Mouse (Mus musculus) lung, adult 2 months (tissue): ENCODE data around the gene Il18bp.

Experiments used
- CTCF ChIP-seq: fragments of 200-500 bp; IDR thresholded peaks from 2 replicates; pipeline ENCODE4 v1.5.1; 2011; ENCODE audit warnings: mild to moderate bottlenecking, low read length, control low read depth; ENCODE audit not compliant: insufficient read depth
- POLR2A ChIP-seq: fragments of 200-500 bp; IDR thresholded peaks from 2 replicates; pipeline ENCODE4 v1.6.1; 2011; ENCODE audit warnings: low read depth, mild to moderate bottlenecking, control low read depth, low read length, borderline replicate concordance; ENCODE audit errors: extremely low read depth

GRCm38 (mm10) chr7:102017452-102017851, 1.0 kb downstream of the Il18bp start:
- TF ChIP-seq POLR2A: no peak
- TF ChIP-seq CTCF: no peak
